Mouse (Mus musculus) hindbrain, embryonic 13.5 days (tissue): ENCODE data around the gene Gtf3c2. TPM values are rescaled to one million over a fixed set of nuclear protein-coding genes. Genes with fewer than 3 reads are reported as not detected.

Experiments
- ATAC-seq: fragments of 200-750 bp; cut with Nextera tagmentation; 2 replicates; pipeline ENCODE4 v1.8.0; 2017; ENCODE audit warnings: moderate TSS enrichment; ENCODE audit not compliant: low FRiP score
- H3K27ac ChIP-seq: fragments of 300-500 bp; sonication (generic); 2 replicates; pipeline ENCODE4 v1.5.1; 2015; ENCODE audit warnings: inconsistent platforms, mild to moderate bottlenecking, moderate library complexity
- H3K27me3 ChIP-seq: fragments of 300-500 bp; sonication (generic); 2 replicates; pipeline ENCODE4 v1.6.1; 2015; ENCODE audit warnings: mild to moderate bottlenecking, inconsistent platforms
- H3K36me3 ChIP-seq: fragments of 300-500 bp; sonication (generic); 2 replicates; pipeline ENCODE4 v1.6.1; 2015; ENCODE audit warnings: mild to moderate bottlenecking, inconsistent platforms
- H3K4me1 ChIP-seq: fragments of 300-500 bp; sonication (generic); replicated peaks from 2 replicates; pipeline ENCODE4 v1.6.1; 2015; ENCODE audit warnings: inconsistent platforms
- H3K4me2 ChIP-seq: fragments of 300-500 bp; sonication (generic); 2 replicates; pipeline ENCODE4 v1.6.1; 2015; ENCODE audit warnings: inconsistent platforms, mild to moderate bottlenecking, moderate library complexity
- H3K4me3 ChIP-seq: fragments of 300-500 bp; sonication (generic); 2 replicates; pipeline ENCODE4 v1.5.1; 2015; ENCODE audit warnings: mild to moderate bottlenecking, inconsistent platforms
- H3K9ac ChIP-seq: fragments of 300-500 bp; sonication (generic); 2 replicates; pipeline ENCODE4 v1.6.1; 2015; ENCODE audit warnings: mild to moderate bottlenecking, inconsistent platforms
- H3K9me3 ChIP-seq: fragments of 300-500 bp; sonication (generic); 2 replicates; pipeline ENCODE4 v1.6.1; 2016; ENCODE audit warnings: inconsistent platforms
- WGBS: fragments of 180-500 bp; shearing (Covaris S2); methylation state at CpG from one replicate; pipeline ENCODE4 v1.1.7; 2015; 5-methylcytosine and 5-hydroxymethylcytosine counted together
- polyA plus RNA-seq: library from polyadenylated mRNA; unstranded; fragments of >200 nt; fragmentation: Nextera tagmentation; extraction: Ambion mirVana; gene quantifications from 2 replicates; pipeline ENCODE4 v1.2.1, GENCODE M21; 2015

The Gtf3c2 gene
- polyA plus RNA-seq, 1 experiment from 2014 or later, result 67.5 TPM

DNA sequence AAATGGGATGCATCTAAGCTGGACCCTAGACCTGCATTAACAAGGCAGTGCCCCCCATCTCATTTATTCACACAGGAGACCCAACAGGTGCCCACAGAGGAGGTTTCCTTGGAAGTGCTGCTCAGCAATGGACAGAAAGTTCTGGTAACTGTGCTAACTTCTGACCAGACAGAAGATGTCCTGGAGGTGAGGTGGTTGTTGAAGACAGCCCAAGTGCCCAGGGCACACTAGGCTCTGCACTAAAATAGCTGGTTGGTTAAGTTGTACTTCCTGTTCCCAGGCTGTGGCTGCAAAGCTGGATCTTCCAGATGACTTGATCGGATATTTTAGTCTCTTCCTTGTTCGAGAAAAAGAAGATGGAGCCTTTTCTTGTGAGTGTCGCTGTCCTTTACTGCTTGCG, 15.7 kb upstream of the Gtf3c2 start:
- Histone ChIP-seq H3K4me1 (peaks cover 37% of the 10 kb centered on the region), H3K27me3 (no peaks in the 10 kb centered on the region), H3K9me3 (peaks cover 5% of the 10 kb centered on the region), H3K36me3 (peaks cover 69% of the 10 kb centered on the region), H3K27ac (no peak overlapping the region), H3K4me2 (no peak overlapping the region), H3K9ac (no peak overlapping the region), H3K4me3 (no peak overlapping the region)
- ATAC-seq, result no peak
- WGBS, result 96% methylated on average over 4 of the region's 4 CpGs

DNA sequence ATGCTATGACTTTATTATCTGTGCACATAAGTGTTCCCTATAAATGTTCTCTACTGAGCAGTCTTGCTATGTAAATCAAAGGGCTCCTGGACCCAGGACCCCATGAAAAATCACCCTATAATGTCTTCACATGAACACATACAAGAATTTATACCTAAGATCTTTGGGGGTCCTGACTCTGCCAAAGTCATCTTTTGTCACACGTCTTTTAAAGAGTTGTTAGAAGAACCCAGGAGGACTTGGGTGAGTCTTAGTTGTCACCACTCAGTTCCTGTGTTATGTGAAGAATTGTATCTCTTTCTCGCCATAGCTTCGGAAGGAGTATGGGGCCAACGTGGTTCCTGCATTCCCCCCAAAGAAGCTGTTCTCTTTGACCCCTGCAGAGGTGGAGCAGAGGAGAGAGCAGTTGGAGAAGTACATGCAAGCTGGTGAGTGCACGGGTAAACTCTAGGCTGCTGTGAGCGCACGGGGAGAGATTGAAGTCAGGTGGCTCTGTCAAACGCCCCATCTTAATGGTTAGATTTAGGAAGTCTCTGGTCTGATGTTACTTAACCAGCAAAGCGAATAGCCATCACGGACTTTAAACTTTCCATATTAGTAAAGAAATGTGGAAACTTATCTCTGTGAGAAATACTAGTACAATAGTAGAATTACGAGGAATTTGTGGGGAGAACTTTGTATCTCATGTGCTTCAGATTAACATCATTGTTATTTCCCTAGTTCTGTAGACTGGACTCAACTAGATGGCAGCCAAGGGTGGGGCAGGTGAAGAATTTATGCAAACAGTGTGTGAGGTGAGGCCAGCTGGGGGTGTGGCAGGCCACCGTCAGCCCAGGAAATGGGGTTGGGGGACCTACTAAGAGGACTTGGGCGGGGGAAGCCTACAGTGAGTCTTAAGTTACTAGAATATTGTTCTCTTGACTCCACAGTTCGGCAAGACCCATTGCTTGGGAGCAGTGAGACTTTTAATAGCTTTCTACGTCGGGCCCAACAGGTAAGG, 14.8 kb upstream of the Gtf3c2 start:
- no peak for ATAC-seq
- Histone ChIP-seq H3K4me3 (peak overlapping the region; percentile 89), H3K9ac (peak overlapping the region; percentile 94; the same call in 1 of the 2 replicates), H3K4me1 (peaks cover 28% of the 10 kb centered on the region), H3K36me3 (peaks cover 69% of the 10 kb centered on the region), H3K27me3 (no peaks in the 10 kb centered on the region), H3K27ac (no peak overlapping the region), H3K4me2 (peak overlapping the region; percentile 80), H3K9me3 (no peaks in the 10 kb centered on the region)
- WGBS, result 95% methylated on average over 16 of the region's 16 CpGs

DNA sequence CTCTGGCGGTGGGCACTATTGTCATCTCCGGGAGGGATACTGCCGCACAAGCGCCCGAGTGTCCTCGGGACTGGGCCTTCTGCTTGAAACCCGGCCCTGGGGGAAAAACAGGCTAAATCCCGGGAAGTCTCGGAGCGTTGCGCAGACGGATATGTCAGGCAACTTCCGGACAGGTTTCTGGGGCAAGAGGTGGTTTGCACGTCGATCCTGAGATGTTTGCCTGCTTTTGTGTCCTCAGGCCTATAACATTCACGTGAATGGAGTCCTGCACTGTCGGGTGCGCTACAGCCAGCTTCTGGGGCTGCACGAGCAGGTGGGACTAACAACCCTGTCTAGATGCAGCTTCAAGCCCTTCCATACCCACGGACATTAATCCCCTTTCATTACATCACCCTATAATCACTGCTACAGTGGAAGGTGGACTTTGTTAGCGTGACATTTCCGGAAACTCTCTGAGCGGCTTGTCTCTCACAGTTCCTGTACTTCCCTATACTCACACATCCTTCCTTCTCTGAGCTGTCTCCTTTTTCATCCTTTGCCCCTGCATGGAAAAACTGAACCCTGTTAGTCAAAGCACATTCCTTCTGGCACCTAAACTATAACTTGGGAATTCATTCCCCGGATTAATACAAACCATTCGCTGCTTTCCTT, 13.8 kb upstream of the Gtf3c2 start:
- WGBS, result 13% methylated on average over 25 of the region's 25 CpGs

DNA sequence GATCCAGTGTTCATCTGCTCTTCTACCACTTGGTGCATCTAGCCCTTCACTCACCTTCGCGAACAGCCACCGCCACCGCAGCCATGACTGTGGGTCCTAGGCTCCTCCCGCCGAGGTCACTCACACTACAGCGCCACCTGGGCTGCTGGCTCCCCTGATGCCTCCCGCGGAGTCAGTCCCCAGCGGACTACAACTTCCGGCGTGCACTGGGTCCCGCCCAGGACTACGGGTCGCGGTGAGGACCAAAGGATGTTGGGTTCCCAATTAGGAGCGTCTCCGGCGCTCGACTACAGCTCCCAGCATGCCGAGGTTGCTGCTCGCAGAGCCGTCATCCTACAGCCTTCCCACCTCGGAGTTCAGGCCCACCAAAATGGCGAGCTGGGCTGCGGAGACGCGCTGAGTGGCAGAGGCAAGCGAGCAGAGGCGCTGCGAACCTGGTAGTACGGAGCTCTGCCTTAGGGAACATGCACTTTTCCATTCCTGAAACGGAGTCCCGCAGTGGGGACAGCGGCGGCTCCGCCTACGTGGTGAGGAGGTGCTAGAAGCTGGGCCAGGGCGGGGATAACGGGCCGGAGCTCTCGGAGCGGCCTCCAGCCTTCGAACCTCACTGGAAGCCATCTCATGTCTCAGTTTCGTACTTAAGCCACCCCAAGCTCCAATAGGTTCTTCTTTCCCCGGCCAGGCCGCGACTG, 13.1 kb upstream of the Gtf3c2 start, which contains the start of the genes Snx17 and Eif2b4:
Gene Snx17, plus strand, starts transcription at position 289 of the 692 bp plus-strand sequence.
Gene Eif2b4, minus strand, starts transcription at position 492 of the 692 bp plus-strand sequence.
- WGBS, result under 1% methylated on average over 48 of the region's 48 CpGs
- H3K27me3 ChIP-seq, result no peaks in the 10 kb centered on the region
- H3K36me3 ChIP-seq, result peaks cover 67% of the 10 kb centered on the region
- H3K9me3 ChIP-seq, result no peaks in the 10 kb centered on the region
- ATAC-seq, result peak; percentile 97
- H3K27ac ChIP-seq, result peak within 1 kb of the TSS; percentile 89
- H3K4me2 ChIP-seq, result peak within 1 kb of the TSS; percentile 80
- peak within 1 kb of the TSS; percentile 89 for H3K4me3 ChIP-seq
- H3K9ac ChIP-seq, result peak within 1 kb of the TSS; percentile 94
- peaks cover 26% of the 10 kb centered on the region for H3K4me1 ChIP-seq

More for the DNA sequence above, 13.8 kb upstream of the Gtf3c2 start:
- no peaks in the 10 kb centered on the region for H3K9me3 ChIP-seq
- peak overlapping the region; percentile 89 for H3K27ac ChIP-seq
- no peaks in the 10 kb centered on the region for H3K27me3 ChIP-seq
- peak overlapping the region; percentile 89 for H3K4me3 ChIP-seq
- ATAC-seq, result no peak
- H3K4me1 ChIP-seq, result peaks cover 26% of the 10 kb centered on the region
- H3K9ac ChIP-seq, result peak overlapping the region; percentile 94
- peaks cover 67% of the 10 kb centered on the region for H3K36me3 ChIP-seq
- H3K4me2 ChIP-seq, result peak overlapping the region; percentile 80

DNA sequence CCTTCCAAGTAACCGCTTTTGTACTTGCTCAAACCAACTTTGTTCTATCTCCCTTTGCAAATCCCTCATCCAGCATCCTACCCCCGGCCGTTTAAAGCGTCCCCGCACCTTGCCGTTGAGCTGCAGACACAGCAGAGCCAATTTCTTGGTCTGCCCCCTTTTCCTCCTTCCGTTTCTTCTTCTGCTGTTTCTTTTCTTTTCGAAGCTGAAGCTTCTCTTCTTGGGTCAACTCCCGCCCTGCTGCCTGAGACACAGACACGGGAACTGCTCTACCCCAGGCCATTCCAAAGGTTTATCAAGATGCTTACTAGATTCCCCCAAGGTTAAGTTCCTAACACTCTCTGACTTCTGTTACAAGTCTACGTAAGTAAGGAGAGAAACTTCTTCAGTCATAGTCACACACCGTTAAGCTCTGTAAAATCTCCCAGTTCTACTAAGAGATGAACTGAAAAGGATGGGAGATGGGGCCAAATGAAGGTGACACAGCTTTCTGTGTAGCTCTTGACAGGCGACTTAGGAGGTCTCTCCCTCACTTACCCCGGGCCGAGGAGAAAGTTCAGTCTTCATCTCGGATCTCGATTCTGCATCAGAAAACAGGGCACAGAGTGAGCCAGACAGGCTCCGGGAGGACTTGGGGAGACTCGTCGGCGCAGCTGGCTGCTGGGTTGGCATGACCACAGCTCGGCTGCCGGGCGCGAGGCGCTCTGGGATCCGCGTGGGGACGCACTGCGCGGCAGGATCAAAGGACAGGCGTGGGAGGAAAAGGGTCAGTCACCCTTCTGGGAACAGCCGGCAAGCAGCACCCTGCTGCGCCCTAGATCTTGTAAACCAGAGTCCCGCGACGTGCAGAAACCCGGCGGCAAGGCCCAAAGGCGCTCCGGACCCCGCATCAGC, 12.3 kb upstream of the Gtf3c2 start:
- Histone ChIP-seq H3K27ac (peak overlapping the region; percentile 89), H3K4me1 (peaks cover 26% of the 10 kb centered on the region), H3K4me3 (peak overlapping the region; percentile 89), H3K4me2 (peak overlapping the region; percentile 75), H3K27me3 (no peaks in the 10 kb centered on the region), H3K9ac (peak overlapping the region; percentile 94), H3K9me3 (no peaks in the 10 kb centered on the region), H3K36me3 (peaks cover 67% of the 10 kb centered on the region)
- peak; percentile 78 for ATAC-seq
- WGBS, result 17% methylated on average over 42 of the region's 42 CpGs

DNA sequence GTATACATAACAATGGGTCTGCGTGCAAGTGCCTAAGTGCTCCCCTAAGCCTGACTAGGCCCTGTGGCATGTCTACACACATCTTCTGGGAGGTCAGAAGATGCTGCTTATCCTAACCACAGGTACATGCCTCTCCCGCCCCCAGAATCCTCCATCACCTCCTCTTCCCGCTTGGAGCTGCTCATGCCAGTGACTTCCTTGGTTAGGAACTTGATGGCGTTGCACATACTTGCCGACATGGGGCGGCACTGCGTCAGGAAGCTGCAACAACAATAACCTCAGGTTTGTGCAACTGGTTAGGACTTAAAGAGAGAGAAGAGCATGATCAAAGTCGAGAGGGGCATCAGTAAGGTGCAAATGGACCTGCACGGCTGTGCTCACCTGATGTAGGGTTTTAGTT, 10.3 kb upstream of the Gtf3c2 start:
- peaks cover 52% of the 10 kb centered on the region for H3K36me3 ChIP-seq
- no peak for ATAC-seq
- no peak overlapping the region for H3K27ac ChIP-seq
- no peaks in the 10 kb centered on the region for H3K9me3 ChIP-seq
- no peaks in the 10 kb centered on the region for H3K27me3 ChIP-seq
- H3K4me3 ChIP-seq, result no peak overlapping the region
- WGBS, result 92% methylated on average over 9 of the region's 9 CpGs
- no peak overlapping the region for H3K4me2 ChIP-seq
- H3K4me1 ChIP-seq, result peaks cover 26% of the 10 kb centered on the region
- H3K9ac ChIP-seq, result no peak overlapping the region

DNA sequence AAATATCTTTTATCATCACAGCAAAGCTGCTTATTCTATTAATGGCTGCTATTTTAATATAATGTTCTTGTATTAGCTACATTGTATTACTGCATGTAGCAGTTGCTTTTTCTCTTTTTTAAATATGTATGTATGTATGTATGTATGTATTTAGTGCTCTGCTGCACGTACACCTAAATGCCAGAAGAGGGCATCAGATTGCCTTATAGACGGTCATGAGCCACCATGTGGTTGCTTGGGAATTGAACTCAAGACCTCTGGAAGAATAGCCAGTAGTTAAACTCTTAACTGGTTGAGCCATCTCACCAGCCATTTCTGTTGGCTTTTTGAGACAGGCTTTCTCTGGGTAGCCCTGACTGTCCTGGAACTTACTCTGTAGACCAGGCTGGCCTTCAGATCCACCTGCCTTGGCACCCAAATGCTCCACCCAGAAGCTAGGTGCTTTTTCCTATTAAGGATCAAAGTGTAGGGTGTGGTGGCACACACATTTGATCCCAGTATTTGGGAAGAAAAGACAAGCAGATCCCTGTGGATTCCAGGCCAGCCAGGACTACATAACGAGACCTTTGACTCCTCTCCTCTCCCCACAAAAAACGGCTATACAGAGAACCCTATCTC, 8.4 kb upstream of the Gtf3c2 start:
- WGBS, result 76% methylated on average over 4 of the region's 4 CpGs
- peaks cover 15% of the 10 kb centered on the region for H3K4me1 ChIP-seq
- no peak overlapping the region for H3K4me3 ChIP-seq
- no peak overlapping the region for H3K27ac ChIP-seq
- H3K9ac ChIP-seq, result no peak overlapping the region
- no peaks in the 10 kb centered on the region for H3K27me3 ChIP-seq
- H3K36me3 ChIP-seq, result peaks cover 44% of the 10 kb centered on the region
- ATAC-seq, result no peak
- H3K9me3 ChIP-seq, result no peaks in the 10 kb centered on the region
- H3K4me2 ChIP-seq, result no peak overlapping the region

DNA sequence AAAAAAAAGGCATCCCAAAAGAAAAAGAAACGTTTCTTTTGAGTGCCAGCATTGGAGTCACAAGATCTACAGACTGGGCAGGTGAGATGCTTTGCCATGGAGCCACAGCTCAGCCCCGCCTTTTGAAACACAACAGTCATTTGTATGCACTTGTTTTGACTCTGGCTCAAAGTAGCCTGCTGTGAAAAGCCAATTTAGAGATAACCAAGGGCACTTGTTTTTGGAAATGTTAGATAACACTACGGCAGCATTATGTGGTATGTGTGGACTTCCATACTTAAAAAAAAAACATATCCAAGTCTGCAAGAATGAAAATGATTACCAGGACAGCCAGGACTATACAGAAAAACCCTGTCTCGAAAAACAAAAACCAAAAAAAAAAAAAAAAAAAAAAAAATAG, 3.7 kb upstream of the Gtf3c2 start:
- Histone ChIP-seq H3K4me1 (peaks cover 11% of the 10 kb centered on the region), H3K4me2 (no peak overlapping the region), H3K27ac (no peak overlapping the region), H3K9me3 (no peaks in the 10 kb centered on the region), H3K27me3 (no peaks in the 10 kb centered on the region), H3K4me3 (no peak overlapping the region), H3K9ac (no peak overlapping the region), H3K36me3 (peaks cover 19% of the 10 kb centered on the region)
- no peak for ATAC-seq
- 69% methylated on average over 4 of the region's 4 CpGs for WGBS

DNA sequence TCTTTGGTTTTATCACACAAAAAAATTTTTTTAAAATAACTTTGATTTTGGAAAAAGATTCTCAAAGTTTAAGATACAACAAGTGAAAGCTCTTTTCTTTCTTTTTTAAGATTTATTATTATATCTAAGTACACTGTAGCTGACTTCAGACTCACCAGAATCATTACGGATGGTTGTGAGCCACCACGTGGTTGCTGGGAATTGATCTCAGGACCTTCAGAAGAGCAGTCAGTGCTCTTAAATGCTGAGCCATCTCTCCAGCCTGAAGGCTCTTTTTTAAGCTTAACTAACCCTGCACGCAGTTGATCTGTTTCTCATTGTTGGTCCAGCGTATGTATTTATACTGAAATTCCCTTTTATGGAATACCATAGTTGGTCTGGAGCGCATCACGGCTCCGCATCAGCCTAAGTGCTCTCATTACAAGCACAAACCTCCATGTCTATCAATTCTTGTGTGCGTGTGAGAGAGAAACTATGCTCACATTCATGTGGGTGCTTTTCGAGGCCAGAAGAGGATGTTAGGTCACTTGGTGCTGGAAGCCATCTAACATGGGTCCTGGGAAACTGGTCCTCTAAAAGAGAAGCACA, 1.3 kb upstream of the Gtf3c2 start:
- H3K27me3 ChIP-seq, result no peaks in the 10 kb centered on the region
- no peak overlapping the region for H3K4me2 ChIP-seq
- H3K9ac ChIP-seq, result no peak overlapping the region
- 0 out of 2 replicates have a peak, but pooled peaks cover 4% of the 10 kb centered on the region for H3K36me3 ChIP-seq
- peaks cover 28% of the 10 kb centered on the region for H3K4me1 ChIP-seq
- ATAC-seq, result no peak
- no peak overlapping the region for H3K27ac ChIP-seq
- no peak overlapping the region for H3K4me3 ChIP-seq
- no peaks in the 10 kb centered on the region for H3K9me3 ChIP-seq
- WGBS, result 95% methylated on average over 9 of the region's 9 CpGs

DNA sequence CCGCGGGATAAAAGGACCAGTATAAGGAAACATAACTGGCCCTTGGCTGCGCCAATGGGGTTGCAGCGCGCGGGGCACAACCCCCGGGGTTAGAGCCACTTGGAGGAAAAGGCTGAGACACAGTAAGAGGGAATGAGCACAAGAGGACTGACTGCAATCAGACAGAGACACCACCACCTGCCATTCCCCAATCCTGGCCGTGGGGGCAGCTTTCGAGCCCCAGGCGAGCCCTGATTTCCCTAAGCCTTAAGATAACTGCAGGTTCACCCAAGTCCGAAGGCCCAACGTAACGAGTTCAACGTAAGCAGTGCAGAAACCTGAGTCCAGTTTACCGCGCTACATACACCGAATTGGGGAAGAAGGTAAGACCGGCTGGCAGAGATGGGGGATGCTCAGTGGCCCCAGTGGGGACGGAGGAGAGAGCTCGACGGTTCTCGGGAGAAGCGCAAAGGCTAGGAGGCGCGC, 611 bp downstream of the Gtf3c2 start:
- Histone ChIP-seq H3K9me3 (no peaks in the 10 kb centered on the region), H3K36me3 (peaks cover 9% of the 10 kb centered on the region), H3K4me2 (peak overlapping the region; percentile 93), H3K9ac (peak overlapping the region; percentile 88), H3K4me3 (peak overlapping the region; percentile 70), H3K27me3 (no peaks in the 10 kb centered on the region), H3K27ac (peak overlapping the region; percentile 94), H3K4me1 (peaks cover 28% of the 10 kb centered on the region)
- ATAC-seq, result peak; percentile 85
- 2% methylated on average over 25 of the region's 25 CpGs for WGBS
